Mouse (Mus musculus): Measurements from ENCODE around the gene Ephb4.

Ephb4 gene

GRCm38 (mm10) chr5:137337190-137337589 is 12.7 kb upstream of the Ephb4 start:
- no peak for DNase-seq

- DNase-seq: peak; percentile 88
Measured at GRCm38 (mm10) chr5:137338256-137338655, 11.7 kb upstream of the Ephb4 start.

GRCm38 (mm10) chr5:137338663-137339289 is 11.1 kb upstream of the Ephb4 start:
- no peak for DNase-seq

GRCm38 (mm10) chr5:137339290-137339979 is 10.5 kb upstream of the Ephb4 start:
- DNase-seq: no peak

GRCm38 (mm10) chr5:137340222-137340621 is 9.7 kb upstream of the Ephb4 start:
- no peak for DNase-seq

DNA sequence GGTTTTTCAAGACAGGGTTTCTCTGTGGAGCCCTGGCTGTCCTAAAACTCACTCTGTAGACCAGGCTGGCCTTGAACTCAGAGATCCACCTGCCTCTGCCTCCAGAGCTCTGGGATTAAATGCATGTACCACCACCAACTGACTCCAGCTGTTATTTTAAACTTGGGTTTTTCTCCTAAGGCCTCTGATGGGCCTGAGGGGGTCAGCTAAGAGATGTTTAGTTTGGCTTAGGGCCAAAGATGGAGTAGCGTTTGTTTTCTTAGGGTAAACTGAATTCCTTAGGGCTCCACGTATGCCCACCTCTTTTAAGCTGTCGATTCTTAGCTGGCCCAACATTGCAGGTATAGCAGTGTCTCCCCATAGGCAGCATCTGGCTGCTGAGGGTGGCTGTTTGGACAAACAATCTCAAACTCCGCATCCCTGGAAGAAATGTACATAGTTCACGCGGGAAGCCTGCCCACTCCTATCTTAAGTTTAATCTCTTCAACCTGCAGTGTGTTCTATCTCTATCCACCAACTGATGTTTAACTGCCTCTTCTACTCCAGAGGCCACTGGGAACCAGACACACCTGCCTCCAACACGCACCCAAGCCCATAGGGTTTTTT is 7.4 kb upstream of the Ephb4 start:
- no peak for DNase-seq

DNA sequence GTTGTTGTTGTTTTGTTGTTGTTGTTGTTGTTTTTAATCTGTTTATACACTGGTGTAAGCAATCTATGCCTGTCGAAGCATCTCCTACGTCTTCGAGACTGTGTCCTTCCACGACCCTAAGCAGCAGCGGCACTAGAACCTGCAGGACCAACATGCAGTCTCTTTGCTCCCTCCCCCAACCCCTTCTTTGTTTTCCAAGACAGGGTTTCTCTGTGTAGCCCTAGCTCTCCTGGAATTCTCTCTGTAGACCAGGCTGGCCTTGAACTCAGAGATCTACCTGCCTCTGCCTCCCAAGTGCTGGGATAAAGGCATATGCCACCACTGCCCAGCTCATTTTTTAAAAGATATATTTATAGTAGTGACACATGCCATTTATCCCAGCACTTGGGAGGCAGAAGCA is 6.5 kb upstream of the Ephb4 start:
- no peak for DNase-seq

GRCm38 (mm10) chr5:137343869-137344268 is 6.0 kb upstream of the Ephb4 start:
- no peak for DNase-seq

- no peak for DNase-seq
Measured at GRCm38 (mm10) chr5:137345821-137346220, 4.1 kb upstream of the Ephb4 start.

- no peak for DNase-seq
Measured at GRCm38 (mm10) chr5:137346388-137346787, 3.5 kb upstream of the Ephb4 start.

GRCm38 (mm10) chr5:137346983-137347382 is 2.9 kb upstream of the Ephb4 start:
- no peak for DNase-seq

GRCm38 (mm10) chr5:137347856-137348255 is 2.1 kb upstream of the Ephb4 start:
- no peak for DNase-seq

DNA sequence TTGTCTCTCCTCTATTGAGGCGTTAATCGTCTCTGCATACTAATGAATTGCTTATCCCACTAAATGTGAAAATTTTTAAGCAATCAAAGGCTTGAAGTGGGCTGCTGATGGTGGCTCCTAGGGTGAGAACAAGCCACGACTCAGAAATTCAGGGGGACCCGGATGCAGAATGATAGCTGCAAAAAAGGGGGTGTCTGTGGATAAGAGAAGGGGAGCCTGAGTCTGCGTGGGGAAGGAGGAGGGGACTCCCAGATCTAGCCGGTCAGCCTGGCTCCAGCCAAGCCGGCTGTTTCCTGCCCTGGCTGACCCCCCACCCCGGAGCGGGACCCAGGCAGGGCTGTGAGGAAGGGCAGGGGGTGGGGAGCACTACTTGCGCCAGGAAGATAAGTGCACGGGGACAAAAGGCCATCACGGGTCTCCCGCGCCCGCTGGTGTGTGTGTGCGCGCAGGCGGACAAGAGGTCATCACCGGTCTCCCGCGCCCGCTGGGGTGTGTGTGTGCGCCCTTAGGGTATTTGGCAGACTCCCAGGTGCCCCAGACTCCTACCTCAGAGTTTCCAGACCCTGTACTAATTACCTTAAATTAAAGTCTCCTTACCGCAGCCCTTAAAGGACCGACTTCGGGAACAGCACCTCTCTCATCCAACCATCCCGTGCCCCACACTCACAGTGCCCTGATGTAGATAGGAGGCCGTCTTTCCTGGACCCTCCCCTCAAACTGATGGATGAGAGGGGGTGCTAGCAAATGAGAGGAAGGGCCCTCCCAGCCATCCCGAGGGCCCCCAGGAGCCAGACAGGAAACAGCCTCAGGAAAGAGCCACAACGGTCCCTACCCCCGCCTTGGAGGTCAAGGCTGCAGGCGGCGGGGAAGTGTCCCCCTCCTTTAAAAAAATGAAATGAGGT is 1.2 kb upstream of the Ephb4 start:
- DNase-seq: no peak

DNA sequence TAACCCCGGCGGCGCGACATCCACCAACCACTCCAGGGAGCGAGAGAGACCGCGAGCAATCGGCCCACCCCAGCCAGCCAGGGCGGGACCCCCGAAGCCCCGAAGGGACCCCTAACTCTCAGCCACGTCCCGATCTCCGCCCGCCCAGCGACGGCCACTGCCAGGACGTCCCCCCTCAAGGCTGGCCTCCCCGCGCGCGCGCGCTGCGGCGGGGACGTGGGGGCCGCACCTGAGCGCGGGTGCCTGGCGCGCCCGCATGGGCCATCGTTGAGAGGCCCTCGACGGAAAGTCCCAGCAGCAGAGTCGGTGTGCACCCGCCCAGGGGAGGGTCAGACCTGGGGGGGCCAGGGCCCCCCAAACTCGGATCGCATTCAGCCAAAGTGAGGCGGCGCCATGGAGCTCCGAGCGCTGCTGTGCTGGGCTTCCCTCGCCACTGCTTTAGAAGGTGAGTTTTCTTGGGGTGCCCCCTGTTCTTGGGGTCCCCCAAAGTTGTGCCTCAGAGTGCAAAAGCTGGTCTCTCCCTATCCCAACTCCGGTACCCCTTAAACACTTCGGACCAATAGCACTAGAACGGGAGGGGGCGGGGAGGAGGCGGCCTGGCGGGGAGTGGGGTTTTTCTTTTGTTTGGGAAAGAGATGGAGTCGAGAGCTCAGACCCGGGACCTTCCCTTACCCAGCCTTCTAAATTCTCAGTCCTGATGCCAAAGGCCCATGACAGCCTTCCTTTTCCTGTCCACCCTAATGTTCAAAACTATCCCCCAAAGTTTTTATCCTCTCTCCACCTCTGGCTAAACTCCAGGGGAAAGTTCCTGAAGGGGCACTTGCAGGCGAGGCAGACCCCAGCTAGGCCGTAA is 522 bp downstream of the Ephb4 start:
- no peak for DNase-seq

- DNase-seq: no peak
Measured at GRCm38 (mm10) chr5:137351058-137351380, 1.1 kb downstream of the Ephb4 start.

GRCm38 (mm10) chr5:137351394-137351793 is 1.5 kb downstream of the Ephb4 start:
- no peak for DNase-seq

- no peak for DNase-seq
Measured at GRCm38 (mm10) chr5:137352011-137352975, 2.4 kb downstream of the Ephb4 start.

DNA sequence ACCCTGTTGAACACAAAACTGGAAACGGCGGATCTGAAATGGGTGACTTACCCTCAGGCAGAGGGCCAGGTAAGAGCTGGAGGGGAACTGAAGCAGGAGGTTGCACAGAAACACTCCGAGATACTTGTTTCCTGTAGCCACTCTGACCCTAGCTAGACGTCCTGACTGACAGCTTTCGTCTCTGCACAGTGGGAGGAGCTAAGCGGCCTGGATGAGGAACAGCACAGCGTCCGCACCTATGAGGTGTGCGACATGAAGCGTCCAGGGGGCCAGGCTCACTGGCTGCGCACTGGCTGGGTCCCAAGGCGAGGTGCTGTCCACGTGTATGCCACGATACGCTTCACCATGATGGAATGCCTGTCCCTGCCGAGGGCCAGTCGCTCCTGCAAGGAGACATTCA is 4.2 kb downstream of the Ephb4 start:
- no peak for DNase-seq

DNA sequence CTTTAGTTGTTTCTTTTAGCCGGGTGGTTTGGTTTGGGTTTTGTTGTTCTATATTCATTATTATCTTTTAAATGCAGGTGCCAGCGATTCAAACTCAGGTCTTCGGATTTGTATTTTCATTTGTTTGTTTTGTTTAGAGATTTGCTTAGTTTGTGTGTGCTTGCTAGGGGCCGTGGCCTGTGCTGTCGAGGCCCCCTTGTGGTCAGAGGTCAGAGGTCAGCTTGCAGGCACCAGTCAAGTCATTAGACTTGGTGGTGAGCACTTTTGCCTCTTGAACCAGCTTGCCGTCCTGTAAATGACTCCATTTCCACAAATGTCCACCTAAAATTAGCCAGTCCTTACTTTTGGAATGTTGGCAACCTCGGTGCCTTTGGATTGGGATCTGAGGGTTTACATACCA is 8.5 kb downstream of the Ephb4 start:
- no peak for DNase-seq

DNA sequence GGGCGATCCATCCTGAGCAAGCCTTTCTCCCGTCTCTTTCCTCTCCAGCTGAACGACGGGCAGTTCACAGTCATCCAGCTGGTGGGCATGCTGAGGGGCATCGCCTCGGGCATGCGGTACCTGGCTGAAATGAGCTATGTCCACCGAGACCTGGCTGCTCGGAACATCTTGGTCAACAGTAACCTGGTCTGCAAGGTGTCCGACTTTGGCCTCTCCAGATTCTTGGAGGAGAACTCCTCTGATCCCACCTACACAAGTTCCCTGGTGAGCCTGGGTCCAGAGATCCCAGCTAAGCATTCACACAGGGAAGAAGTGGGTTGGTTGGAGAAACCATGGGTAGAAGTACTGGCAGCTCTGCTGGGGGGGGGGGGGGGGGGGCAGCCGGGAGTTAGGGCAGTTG is 19.8 kb downstream of the Ephb4 start:
- no peak for DNase-seq

DNA sequence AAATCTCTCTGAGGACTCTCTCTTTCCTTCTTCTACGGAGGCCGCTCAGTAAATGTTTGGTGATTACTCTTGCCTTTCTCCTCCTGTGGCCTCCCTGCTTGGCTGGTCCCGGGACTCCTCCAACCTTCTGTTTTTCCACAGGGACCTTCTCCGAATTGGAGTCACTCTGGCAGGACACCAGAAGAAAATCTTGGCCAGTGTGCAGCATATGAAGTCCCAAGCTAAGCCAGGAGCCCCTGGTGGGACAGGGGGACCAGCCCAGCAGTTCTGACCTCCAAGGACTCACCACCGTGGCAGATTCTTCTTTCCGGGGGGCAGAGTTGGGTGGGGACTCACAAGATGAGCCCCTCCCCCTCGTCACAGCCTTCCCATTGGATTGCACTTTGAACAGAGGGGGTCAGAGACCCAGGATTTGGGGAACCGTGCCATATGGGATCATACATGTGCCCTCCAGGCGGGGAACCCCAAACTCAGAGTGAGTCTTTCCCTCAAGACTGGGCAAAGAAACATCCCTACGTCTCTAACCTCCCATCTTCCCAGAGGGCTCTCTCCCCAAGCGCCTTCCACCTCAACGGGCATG is 23.6 kb downstream of the Ephb4 start:
- DNase-seq: no peak

Data from right cerebral cortex, postnatal 25 days (tissue).